Mouse (Mus musculus): ENCODE data around the gene Spink4.

DNA sequence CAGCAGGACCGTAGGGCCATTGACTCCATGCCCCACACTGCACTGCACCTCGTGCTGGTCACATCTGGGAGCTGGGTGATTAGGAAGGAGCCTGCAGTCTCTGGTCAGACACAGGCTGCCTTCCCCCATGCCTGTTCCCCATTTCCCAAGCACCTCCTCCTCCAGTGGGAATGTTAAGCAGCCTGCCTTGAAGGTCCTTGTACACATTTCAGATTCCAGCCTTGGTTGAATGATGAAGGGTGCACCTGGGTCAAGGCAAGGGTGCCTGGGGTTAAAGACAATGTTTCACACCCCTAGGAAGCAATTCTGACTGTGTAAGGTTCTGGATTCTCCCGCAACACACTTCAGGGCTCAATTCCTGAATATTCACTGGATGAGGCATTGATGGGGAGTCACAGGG lies 1.4 kb downstream of the Spink4 start:
- no peak for TF ChIP-seq CTCF (IDR thresholded peaks at IDR 0.05; ENCODE audit: low read depth)
- TF ChIP-seq EP300 (IDR thresholded peaks at IDR 0.05; ENCODE audit: low read depth) = no peak

All from liver, postnatal 0 days (tissue).